Mouse (Mus musculus) intestine, embryonic 14.5 days (tissue): Measurements from ENCODE around the gene Myh9. TPM values are rescaled to one million over a fixed set of nuclear protein-coding genes. Genes with fewer than 3 reads are reported as not detected.
"Not testable (repeated sequence)": the region's sequence is repeated elsewhere in the genome, so short reads cannot be mapped to it uniquely, and the experiment has no call there.

Source experiments
- ATAC-seq: fragments of 200-750 bp; cut with Nextera tagmentation; replicated peaks from 2 replicates; pipeline ENCODE4 v1.8.0; 2017; ENCODE audit warnings: low read depth, moderate number of reproducible peaks, moderate TSS enrichment, moderate library complexity; ENCODE audit not compliant: low FRiP score, low TSS enrichment
- DNase-seq: peaks from one replicate; pipeline ENCODE4 v3.0.0-alpha.2; 2018; ENCODE audit warnings: low spot score
- H3K27ac ChIP-seq: fragments of 300-500 bp; sonication (generic); 2 replicates; pipeline ENCODE4 v1.5.1; 2014; ENCODE audit warnings: low read depth, mild to moderate bottlenecking, control low read depth
- H3K27me3 ChIP-seq: fragments of 300-500 bp; sonication (generic); replicated peaks from 2 replicates; pipeline ENCODE4 v1.6.1; 2014; ENCODE audit warnings: low read length, control low read depth; ENCODE audit not compliant: control insufficient read depth, insufficient read depth
- H3K36me3 ChIP-seq: fragments of 300-500 bp; sonication (generic); 2 replicates; pipeline ENCODE4 v1.6.1; 2014; ENCODE audit warnings: low read length, control low read depth; ENCODE audit not compliant: control insufficient read depth, insufficient read depth
- H3K4me1 ChIP-seq: fragments of 300-500 bp; sonication (generic); replicated peaks from 2 replicates; pipeline ENCODE4 v1.6.1; 2014; ENCODE audit warnings: low read length, control low read depth, mixed read lengths; ENCODE audit not compliant: control insufficient read depth, insufficient read depth
- H3K4me2 ChIP-seq: fragments of 300-500 bp; sonication (generic); 2 replicates; pipeline ENCODE4 v1.6.1; 2014; ENCODE audit warnings: low read length
- H3K4me3 ChIP-seq: fragments of 300-500 bp; sonication (generic); 2 replicates; pipeline ENCODE4 v1.5.1; 2014; ENCODE audit warnings: low read depth, low read length, control low read depth, mixed read lengths
- H3K9ac ChIP-seq: fragments of 300-500 bp; sonication (generic); 2 replicates; pipeline ENCODE4 v1.6.1; 2014; ENCODE audit warnings: mild to moderate bottlenecking, low read length
- H3K9me3 ChIP-seq: fragments of 300-500 bp; sonication (generic); 2 replicates; pipeline ENCODE4 v1.6.1; 2016; ENCODE audit warnings: low read length, control low read depth; ENCODE audit not compliant: control insufficient read depth
- WGBS: fragments of 180-500 bp; shearing (Covaris S2); extraction: QIAGEN DNeasy Blood & Tissue Kit; methylation state at CpG from one replicate; pipeline ENCODE4 v1.1.7; 2014; 5-methylcytosine and 5-hydroxymethylcytosine counted together
- polyA plus RNA-seq: library from polyadenylated mRNA; unstranded; fragments of >200 nt; fragmentation: Nextera tagmentation; extraction: Ambion mirVana; gene quantifications from 2 replicates; pipeline ENCODE4 v1.2.1, GENCODE M21; 2014

Gene Myh9
- polyA plus RNA-seq, 1 experiment from 2014 or later, result 72.2 TPM

DNA sequence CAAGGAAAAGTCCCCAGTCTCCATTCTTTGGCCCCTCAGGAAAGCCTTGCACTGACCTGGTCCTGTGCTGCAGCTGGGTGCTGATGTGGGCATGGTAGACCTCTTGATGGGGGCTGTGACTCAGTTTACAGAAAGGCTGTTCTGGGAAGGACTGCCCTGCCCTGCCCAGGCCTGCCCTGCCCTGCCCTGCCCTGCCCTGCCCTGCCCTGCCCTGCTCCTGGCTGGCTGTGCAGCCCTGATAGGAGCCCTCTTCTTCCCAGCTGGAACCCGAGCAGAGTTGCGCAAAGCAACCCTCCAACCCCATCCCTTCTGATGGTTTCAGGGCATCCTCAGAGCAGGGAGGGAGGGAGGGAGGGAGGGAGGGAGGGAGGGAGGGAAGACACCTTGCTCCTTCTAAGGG, 86.8 kb downstream of the Myh9 start:
- Histone ChIP-seq H3K4me2 (no peak overlapping the region), H3K36me3 (peaks cover 1% of the 10 kb centered on the region; the same call in 1 of the 2 replicates), H3K27me3 (no peaks in the 10 kb centered on the region), H3K27ac (no peak overlapping the region), H3K9ac (no peak overlapping the region), H3K9me3 (no peaks in the 10 kb centered on the region), H3K4me1 (no peaks in the 10 kb centered on the region), H3K4me3 (no peak overlapping the region)
- 37% methylated on average over 2 of the region's 2 CpGs for WGBS
- DNase-seq (no peak), ATAC-seq (no peak)

DNA sequence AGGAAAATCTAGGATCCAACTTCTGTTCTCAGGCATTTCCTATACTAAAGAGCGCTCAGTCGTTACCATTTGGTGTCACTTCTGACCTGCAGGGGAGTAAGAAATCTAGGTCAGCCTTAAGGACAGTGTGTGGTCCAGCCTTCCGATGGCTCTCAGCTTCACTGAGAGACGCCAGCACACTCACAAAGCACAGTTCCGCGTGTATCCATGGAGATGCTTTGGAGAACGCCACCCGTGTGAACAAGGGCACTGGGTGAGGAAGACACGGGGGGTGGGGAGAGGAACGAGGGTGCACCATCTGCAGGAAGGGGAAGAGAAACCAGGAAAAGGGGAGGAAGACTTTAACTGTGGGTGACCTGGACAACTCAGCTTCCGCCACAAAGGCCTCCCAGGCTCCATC, 89.5 kb downstream of the Myh9 start:
- H3K27me3 ChIP-seq, result no peaks in the 10 kb centered on the region
- H3K36me3 ChIP-seq, result no peaks in the 10 kb centered on the region
- H3K27ac ChIP-seq, result no peak overlapping the region
- ATAC-seq (no peak), DNase-seq (no peak)
- no peak overlapping the region for H3K4me3 ChIP-seq
- H3K9ac ChIP-seq, result no peak overlapping the region
- H3K4me1 ChIP-seq, result no peaks in the 10 kb centered on the region
- H3K4me2 ChIP-seq, result no peak overlapping the region
- H3K9me3 ChIP-seq, result no peaks in the 10 kb centered on the region
- WGBS, result 56% methylated on average over 11 of the region's 11 CpGs

DNA sequence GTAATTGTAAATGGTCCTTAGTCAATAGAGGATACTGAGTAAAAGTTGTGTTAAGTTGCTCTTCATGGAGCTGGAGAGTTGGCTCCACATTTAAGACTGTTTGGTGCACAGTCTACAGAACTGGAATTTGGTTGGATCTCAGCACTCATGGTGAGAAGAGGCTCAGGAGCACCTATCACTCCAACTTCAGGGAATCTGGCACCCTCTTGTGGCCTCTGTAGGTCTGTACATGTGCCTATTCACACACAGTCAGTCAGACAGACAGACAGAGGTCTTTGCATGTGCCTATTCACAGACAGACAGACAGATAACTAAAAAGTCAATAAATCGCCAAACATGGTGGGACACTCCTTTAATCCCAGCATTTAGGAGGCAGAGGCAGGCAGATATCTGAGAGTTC, 91.5 kb downstream of the Myh9 start:
- Histone ChIP-seq H3K4me1 (no peaks in the 10 kb centered on the region), H3K36me3 (no peaks in the 10 kb centered on the region), H3K4me2 (no peak overlapping the region), H3K27ac (no peak overlapping the region), H3K9ac (no peak overlapping the region), H3K4me3 (no peak overlapping the region), H3K27me3 (no peaks in the 10 kb centered on the region), H3K9me3 (no peaks in the 10 kb centered on the region)
- 18% methylated on average over 1 of the region's 1 CpGs for WGBS
- ATAC-seq (no peak; the same call in 1 of the 2 replicates), DNase-seq (no peak)

DNA sequence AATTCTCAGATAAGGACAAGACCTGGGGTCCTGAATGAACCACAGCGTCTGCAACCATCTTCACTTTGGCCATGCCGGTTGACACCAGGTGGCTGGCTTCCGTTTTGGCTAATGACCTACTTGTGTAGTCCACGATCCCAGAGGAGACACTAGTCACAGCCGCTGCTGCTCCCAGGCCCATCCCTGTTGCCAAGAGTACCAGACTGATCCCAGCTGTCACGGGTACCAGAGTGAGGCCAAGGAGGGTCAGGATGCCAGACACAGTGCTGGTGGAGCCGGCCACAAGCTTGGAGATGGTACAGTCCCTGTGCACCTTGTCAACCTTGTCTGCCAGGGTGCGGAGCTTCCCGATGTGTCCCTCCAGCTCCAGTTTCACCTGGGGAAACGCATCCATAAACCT, 92.3 kb downstream of the Myh9 start:
- no peak overlapping the region for H3K4me3 ChIP-seq
- WGBS, result 90% methylated on average over 10 of the region's 10 CpGs
- no peak overlapping the region for H3K4me2 ChIP-seq
- DNase-seq (no peak), ATAC-seq (no peak)
- H3K9ac ChIP-seq, result no peak overlapping the region
- no peaks in the 10 kb centered on the region for H3K27me3 ChIP-seq
- H3K9me3 ChIP-seq, result no peaks in the 10 kb centered on the region
- no peaks in the 10 kb centered on the region for H3K4me1 ChIP-seq
- H3K27ac ChIP-seq, result no peak overlapping the region
- no peaks in the 10 kb centered on the region for H3K36me3 ChIP-seq

DNA sequence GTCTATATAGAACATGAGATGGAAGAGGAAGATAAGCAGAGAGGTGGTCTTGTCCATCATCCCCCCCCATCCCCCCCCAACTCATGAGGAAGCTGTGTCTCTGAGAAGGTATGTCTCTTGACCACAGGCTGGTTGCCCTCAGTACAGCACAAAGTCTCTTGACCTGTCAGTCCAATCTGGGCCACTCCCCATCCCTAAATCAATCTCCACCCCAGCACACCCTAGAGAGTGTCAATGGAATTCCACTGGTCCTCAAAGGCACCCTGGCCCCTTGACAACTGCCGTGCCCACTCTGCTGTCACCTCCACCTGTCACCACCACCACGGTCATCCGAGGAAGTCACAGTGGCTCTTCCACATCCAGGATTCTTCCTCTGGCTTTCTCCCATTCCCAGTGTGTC, 93.6 kb downstream of the Myh9 start:
- ATAC-seq (no peak), DNase-seq (no peak)
- Histone ChIP-seq H3K4me3 (no peak overlapping the region), H3K9me3 (no peaks in the 10 kb centered on the region), H3K4me1 (no peaks in the 10 kb centered on the region), H3K4me2 (no peak overlapping the region), H3K36me3 (no peaks in the 10 kb centered on the region), H3K9ac (no peak overlapping the region), H3K27ac (no peak overlapping the region), H3K27me3 (no peaks in the 10 kb centered on the region)
- WGBS, result 81% methylated on average over 3 of the region's 3 CpGs

DNA sequence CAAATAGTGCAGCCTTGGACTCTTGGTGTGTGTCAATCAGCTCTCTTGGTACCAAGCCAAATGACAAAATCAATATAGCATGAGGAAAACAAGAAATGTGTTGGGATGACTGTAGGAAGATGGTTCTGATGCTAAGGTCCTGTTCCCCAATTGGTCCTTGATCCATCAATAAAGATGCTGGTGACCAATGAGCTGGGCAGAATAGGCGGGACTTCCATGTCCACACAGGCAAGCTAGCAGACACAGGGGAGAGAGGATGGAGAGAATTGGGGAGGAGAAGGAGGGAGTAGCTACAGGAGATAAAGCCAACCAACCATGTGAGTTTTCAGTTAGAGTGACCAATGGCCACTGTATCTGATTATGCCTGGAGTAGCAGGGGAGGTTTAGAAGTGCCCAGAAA, 95.6 kb downstream of the Myh9 start:
- Histone ChIP-seq H3K9me3 (no peaks in the 10 kb centered on the region), H3K9ac (no peak overlapping the region), H3K27me3 (no peaks in the 10 kb centered on the region), H3K4me1 (no peaks in the 10 kb centered on the region), H3K4me3 (no peak overlapping the region), H3K4me2 (no peak overlapping the region), H3K36me3 (no peaks in the 10 kb centered on the region), H3K27ac (no peak overlapping the region)
- ATAC-seq (no peak), DNase-seq (no peak)
- 100% methylated on average over 1 of the region's 1 CpGs for WGBS

DNA sequence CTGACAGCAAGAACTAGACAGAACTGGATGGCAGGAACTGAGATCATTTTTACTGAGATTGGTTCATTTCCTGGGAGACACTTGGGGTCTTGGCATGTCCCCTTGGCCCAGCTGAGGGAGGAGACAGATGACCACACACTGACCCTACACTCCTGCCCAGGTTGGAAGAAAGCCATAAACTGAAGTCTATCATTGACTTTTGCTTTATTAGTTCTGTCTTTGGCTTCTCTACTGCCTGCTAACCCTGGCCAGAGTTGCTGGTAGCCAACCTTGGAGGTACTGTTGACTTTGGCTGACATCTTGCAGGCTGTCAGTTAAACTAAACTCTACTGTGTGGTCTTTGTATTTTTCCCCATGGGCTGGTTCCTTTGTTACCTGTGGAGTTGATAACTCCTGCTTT, 96.9 kb downstream of the Myh9 start:
- H3K27me3 ChIP-seq, result no peaks in the 10 kb centered on the region
- ATAC-seq (no peak), DNase-seq (no peak)
- H3K9me3 ChIP-seq, result no peaks in the 10 kb centered on the region
- no peak overlapping the region for H3K9ac ChIP-seq
- no peak overlapping the region for H3K27ac ChIP-seq
- no peaks in the 10 kb centered on the region for H3K36me3 ChIP-seq
- H3K4me3 ChIP-seq, result no peak overlapping the region
- no peaks in the 10 kb centered on the region for H3K4me1 ChIP-seq
- H3K4me2 ChIP-seq, result no peak overlapping the region

DNA sequence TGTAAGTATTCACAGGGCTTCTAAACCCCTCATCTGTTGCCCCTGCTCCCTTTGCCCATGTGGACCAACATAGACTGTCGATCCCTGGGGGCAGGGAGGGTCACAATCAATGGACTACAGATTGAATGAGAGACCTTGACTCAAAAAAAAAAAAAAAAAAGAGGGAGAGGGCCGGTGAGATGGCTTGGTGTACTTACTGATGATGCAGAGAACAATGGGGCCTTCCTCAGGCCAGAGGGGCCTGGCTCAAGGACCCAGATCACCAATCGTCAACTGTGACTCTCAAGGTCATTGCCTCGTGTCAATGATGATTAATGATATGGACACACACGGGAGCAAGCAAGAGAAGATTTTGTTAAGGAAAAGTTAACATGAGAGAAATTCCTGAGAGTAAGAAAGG, 97.3 kb downstream of the Myh9 start:
- DNase-seq (no peak), ATAC-seq (no peak)
- no peak overlapping the region for H3K9ac ChIP-seq
- no peaks in the 10 kb centered on the region for H3K27me3 ChIP-seq
- H3K36me3 ChIP-seq, result no peaks in the 10 kb centered on the region
- no peak overlapping the region for H3K4me3 ChIP-seq
- H3K27ac ChIP-seq, result no peak overlapping the region
- no peak overlapping the region for H3K4me2 ChIP-seq
- no peaks in the 10 kb centered on the region for H3K9me3 ChIP-seq
- no peaks in the 10 kb centered on the region for H3K4me1 ChIP-seq
- 30% methylated on average over 5 of the region's 5 CpGs for WGBS

DNA sequence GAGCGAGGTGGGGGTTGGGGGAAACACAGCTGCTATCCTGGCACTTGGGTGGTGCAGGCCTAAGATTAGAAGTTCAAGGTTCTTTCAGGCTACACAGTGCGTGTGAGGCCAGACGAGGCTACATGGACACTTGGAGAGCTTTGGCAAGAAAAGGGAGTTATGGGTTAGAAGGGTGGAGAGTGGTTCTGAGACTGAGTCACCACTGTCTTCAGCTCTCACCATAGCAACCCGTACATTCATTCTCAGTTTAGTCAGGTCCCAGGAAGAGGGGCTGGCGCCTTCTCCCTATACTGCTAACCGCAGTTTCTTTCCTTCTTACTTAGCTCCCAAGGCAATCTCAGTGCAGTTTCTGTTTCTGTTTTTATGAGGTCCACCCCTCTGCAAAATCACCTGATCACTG, 100.4 kb downstream of the Myh9 start:
- H3K9me3 ChIP-seq, H3K27me3 ChIP-seq, ATAC-seq, DNase-seq, H3K4me2 ChIP-seq, H3K36me3 ChIP-seq, H3K4me1 ChIP-seq, H3K9ac ChIP-seq, H3K4me3 ChIP-seq, H3K27ac ChIP-seq: not testable (repeated sequence)
- WGBS, result 81% methylated on average over 6 of the region's 6 CpGs
